Mouse (Mus musculus): ENCODE data around the gene Mrm3. TPM values are rescaled to one million over a fixed set of nuclear protein-coding genes. Genes with fewer than 3 reads are reported as not detected.

The Mrm3 gene
- total RNA-seq, 2 experiments from 2014 or later: 18.6 to 20.9 TPM

GRCm38 (mm10) chr11:76247239-76247638, 3.7 kb downstream of the Mrm3 start:
- DNase-seq (ENCODE audit: low spot score in 2 of 2): no peak

- DNase-seq (ENCODE audit: low spot score in 2 of 2): no peak
These were observed 8.5 kb downstream of the Mrm3 start for GRCm38 (mm10) chr11:76252036-76252435.

- peak; percentile 83 to 88 for DNase-seq (ENCODE audit: low spot score in 2 of 2)
These were observed 9.8 kb downstream of the Mrm3 start for GRCm38 (mm10) chr11:76253145-76253917.

- no peak for DNase-seq (ENCODE audit: low spot score in 2 of 2)
These were observed 10.4 kb downstream of the Mrm3 start for GRCm38 (mm10) chr11:76253918-76254264.

DNA sequence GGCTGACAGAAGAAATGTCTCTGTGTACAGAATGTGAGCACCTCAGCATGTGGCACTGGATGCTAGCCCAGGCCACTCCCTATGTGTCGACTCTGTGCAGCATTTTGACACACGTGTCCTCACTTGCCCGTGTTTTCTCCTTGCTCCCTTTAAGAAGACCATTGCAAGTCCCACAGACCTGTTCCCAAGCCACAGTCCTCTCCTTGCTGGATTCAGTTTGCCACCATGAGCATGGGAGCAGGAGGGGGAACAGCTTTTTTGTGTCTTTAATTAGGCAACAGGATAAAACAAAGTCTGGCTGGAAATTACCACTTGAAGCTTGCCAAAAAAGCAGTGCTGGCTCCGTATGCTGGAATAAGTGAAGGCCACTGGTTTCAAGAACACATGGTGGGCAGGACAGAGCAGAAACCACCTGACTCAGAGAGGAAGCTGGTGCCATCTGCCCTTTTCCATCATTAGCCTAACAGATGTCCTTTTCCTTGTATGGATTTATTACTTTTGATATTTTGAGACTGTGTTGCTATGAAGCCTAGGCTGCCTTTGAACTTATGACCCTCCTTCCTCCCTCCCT, 12.0 kb downstream of the Mrm3 start:
- DNase-seq (ENCODE audit: low spot score in 2 of 2): peak in 1 of 2 experiments; percentile 11

DNA sequence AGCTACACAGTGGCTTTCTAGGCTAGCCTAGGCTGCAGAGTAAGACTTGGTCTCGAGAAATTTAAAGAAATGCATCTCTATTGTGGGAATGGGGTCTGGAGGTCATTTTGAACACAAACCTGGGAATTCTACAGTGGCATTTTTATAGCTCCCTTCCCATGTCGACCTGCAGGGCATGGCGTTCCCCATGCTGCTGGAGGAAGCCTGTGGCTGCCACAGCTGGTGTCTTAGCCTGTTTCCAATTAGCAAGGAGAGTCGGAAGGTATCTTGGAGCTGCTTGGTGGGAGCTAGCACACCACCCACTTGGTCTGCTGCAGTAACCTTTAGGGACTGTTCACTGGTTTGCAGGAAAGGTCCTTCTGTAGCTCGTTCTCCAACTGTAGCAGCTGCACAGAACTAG, 12.6 kb downstream of the Mrm3 start:
- no peak for DNase-seq (ENCODE audit: low spot score in 2 of 2)

- no peak for DNase-seq (ENCODE audit: low spot score in 2 of 2)
These were observed 13.9 kb downstream of the Mrm3 start for GRCm38 (mm10) chr11:76257386-76257785.

GRCm38 (mm10) chr11:76258511-76258910, 15.0 kb downstream of the Mrm3 start:
- no peak for DNase-seq (ENCODE audit: low spot score in 2 of 2)

DNA sequence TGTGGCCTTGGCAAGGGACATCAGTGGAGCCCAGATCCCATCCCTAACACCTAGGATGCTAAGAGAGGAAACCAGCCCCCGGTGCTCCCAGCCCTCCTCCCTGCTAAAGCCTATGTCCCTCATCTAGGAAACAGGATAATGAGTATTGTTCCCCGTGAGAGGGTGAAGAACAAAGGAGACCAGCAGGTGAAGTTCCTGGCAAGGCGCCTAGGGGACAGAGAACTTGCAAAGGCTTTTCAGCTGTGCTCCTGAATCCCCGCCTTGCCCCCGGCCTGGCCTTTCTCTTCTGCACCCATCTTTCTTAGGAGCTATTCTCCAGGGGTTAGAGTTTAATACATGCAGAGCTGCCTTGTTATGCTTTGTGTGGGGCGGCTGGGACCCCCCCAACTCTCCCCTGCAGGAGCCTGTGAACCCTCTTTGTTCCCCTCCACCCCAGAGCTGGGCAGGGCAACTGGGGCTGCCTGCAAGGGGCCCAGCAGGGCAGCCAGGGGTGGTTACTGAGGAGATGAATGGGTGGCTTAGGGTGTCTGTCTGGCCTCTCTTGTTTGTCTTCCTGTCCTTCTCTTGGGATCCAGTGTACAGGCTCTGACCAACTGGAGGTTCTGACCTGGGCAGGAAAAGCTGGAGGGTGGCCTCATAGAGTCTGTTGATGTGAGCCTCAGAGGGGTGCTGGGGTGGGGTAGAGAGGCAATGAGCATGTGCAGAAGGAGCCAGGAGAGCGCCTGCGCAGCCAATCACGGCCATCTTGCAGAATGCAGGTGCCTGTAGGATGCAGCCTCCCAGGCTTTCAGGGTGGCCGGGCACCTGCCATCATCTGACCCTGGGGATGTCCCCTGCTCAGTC, 16.9 kb downstream of the Mrm3 start:
- DNase-seq (ENCODE audit: low spot score in 2 of 2): no peak

DNA sequence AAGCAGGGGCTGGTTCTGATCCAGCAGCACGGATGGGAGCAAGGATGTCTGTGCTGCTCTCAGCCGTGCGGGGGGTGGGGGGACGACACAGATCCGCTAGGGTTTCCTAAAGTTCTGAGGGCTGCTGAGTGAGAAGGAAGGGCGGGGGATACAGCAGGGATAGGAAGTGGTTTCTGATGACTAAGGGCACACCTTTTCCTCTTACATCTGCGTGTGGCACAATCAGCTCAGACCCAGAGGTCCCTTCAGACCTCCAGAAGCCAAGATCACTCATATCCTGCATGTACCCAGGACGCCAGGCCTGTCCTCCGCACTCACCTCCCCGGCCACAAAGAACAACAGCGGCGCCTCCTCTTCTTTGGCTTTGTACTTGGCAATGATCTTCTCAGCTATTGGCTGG, 17.7 kb downstream of the Mrm3 start:
- DNase-seq (ENCODE audit: low spot score in 2 of 2): no peak

- DNase-seq (ENCODE audit: low spot score in 2 of 2): no peak
These were observed 19.3 kb downstream of the Mrm3 start for GRCm38 (mm10) chr11:76262611-76263351.

- no peak for DNase-seq (ENCODE audit: low spot score in 2 of 2)
These were observed 24.0 kb downstream of the Mrm3 start for GRCm38 (mm10) chr11:76267550-76267949.

DNA sequence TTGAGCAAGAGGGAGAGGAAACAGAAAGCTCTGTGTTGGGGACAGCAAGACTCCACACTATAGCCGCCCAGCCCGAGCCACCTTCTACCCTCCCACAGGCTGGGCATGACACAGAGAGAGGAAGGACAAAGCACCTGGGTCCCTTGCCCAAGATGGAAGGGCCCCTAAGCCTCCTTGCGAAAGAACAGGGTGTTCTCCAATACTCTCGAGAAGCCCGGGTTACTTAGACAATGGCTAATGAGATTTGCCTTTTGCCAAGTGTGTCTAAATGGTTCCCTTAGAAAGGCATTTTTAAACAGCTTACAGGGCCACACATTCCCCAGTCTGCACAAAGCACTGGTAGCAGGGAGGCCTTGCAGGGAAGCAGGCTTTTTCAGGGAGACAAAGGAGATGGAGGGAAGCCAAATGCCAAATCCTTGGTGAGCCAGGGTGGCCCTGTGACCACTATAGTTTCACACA, 24.5 kb downstream of the Mrm3 start:
- DNase-seq (ENCODE audit: low spot score in 2 of 2): peak in 1 of 2 experiments; percentile 12

- DNase-seq (ENCODE audit: low spot score in 2 of 2): no peak
These were observed 25.1 kb downstream of the Mrm3 start for GRCm38 (mm10) chr11:76268521-76269065.

GRCm38 (mm10) chr11:76272440-76272839, 28.9 kb downstream of the Mrm3 start:
- DNase-seq (ENCODE audit: low spot score in 2 of 2): peak in 1 of 2 experiments; percentile 21

GRCm38 (mm10) chr11:76278960-76279852, 35.7 kb downstream of the Mrm3 start:
- DNase-seq (ENCODE audit: low spot score in 2 of 2): no peak

DNA sequence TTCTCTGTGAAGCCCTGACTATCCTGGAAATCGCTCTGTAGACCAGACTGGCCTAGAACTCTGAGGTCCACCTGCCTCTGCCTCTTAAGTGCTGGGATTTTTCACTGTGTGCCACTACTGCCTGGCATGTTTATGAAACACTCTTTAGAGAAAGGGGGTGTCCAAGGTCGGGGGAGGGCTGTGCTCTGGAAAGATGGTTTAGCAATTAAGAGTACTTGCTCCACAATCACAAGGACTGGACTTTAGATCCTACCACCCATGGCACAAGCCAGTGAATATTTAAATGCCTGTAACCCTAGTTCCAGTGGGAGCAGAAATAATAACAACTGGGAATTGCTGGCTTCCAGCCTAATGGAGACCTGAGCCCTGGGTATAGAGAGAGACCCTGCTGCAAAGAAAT, 36.5 kb downstream of the Mrm3 start:
- no peak for DNase-seq (ENCODE audit: low spot score in 2 of 2)

GRCm38 (mm10) chr11:76283841-76284240, 40.3 kb downstream of the Mrm3 start:
- no peak for DNase-seq (ENCODE audit: low spot score in 2 of 2)

DNA sequence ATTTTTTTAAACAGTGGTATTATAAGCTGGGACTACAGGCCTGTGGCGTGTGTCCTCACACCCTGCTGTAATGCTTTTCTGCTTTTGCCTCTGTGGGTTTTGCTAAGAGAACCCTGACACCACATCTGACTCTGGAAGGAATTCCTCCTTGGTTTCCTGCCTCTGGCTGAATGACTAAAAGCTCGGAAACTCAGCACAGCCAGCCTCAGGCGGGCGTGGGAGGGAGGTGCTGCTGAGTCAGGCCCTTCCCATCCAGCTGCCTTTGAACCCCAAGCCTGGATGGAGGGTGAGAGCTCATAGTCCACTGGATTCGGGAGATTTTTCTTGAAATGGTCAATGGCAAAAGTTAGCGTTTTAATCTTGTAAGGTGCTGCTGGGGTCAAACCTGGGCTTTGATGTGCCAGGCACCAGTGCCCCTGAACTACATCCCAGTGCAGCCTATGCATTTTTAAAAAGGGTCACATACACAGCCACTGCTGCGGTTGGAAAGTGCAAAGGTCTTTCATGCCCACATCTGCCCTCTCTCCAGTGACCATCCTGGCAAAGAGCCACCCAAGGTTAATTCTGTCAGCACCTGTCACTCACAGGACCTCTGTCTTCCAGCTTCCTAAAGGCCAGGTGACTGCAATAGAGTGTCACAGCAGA, 42.0 kb downstream of the Mrm3 start:
- peak in 1 of 2 experiments; percentile 37 for DNase-seq (ENCODE audit: low spot score in 2 of 2)

Data from left cerebral cortex, adult 18-20 months (tissue).